Mouse (Mus musculus): Measurements from ENCODE around the gene Fam241a. TPM values are rescaled to one million over a fixed set of nuclear protein-coding genes. Genes with fewer than 3 reads are reported as not detected.

The Fam241a gene
- polyA plus RNA-seq, 2 experiments = 24.2 to 51.9 TPM

DNA sequence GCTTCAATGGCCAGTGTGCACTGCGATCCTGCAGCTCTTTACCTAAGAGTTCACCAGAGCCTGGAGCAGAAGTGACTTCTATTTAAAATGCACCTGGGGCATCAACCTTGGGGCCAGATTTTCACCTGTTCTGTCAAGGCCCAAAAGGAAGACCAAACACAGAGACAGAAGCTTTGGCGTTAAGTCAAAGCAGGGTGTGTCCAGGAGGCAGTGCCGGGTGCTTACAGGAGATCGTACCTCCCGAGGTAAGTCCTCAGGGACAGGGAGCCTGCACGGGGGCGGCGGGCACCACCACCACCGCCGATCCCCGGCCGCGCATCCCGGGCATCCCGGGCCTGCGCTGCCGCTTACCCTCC, 59.3 kb downstream of the Fam241a start:
- peak in 1 of 3 experiments; percentile 36 for DNase-seq (ENCODE audit: low read depth in 3 of 3, low spot score in 3 of 3)

DNA sequence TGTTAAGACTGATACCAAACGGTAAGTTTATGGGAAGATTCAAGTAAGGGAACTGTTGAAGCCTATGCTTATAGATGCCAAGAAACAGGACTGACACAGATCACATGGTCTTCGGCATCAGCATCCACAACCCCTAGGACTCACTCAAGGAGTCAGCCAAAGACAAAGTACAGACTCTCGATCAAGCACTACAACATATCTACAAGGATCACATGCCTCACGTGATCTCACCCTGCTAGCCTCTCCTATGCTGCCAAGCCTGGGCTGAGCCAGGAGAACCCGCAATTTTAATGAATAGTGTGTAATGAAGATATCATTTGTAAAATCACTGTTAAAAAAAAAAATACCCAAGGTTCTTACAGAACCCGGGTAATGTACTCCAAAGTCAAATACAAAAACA, 60.5 kb downstream of the Fam241a start:
- DNase-seq (ENCODE audit: low read depth in 3 of 3, low spot score in 3 of 3) = no peak
- peak overlapping the region; percentile 68 for H3K4me2 ChIP-seq (ENCODE audit: low read depth)
- WGBS (ENCODE audit: insufficient replicate concordance) = 52% methylated on average over 6 of the region's 6 CpGs
- peaks cover 11 to 19% of the 10 kb centered on the region in 2 experiments for H3K4me1 ChIP-seq (replicated peaks; ENCODE audit: control insufficient read depth in 2 of 2, insufficient read depth in 2 of 2, low read length in 1 of 2)
- H3K9me3 ChIP-seq (ENCODE audit: control insufficient read depth, low read length) = no peaks in the 10 kb centered on the region
- no peak overlapping the region for H3K27ac ChIP-seq
- H3K9ac ChIP-seq (replicated peaks) = no peak overlapping the region
- H3K36me3 ChIP-seq (replicated peaks; ENCODE audit: control insufficient read depth, insufficient read depth, low read depth) = no peaks in the 10 kb centered on the region; the same call in 1 of the 2 replicates
- peak overlapping the region; percentile 14 to 23; a peak in 2 of 4 replicates for H3K4me3 ChIP-seq (ENCODE audit: insufficient read depth in 1 of 2, low read depth in 2 of 2, low read length in 2 of 2)
- no peak for ATAC-seq (ENCODE audit: insufficient read depth)
- no peak for TF ChIP-seq EP300 (IDR thresholded peaks at IDR 0.05; ENCODE audit: low read depth)
- no peak for TF ChIP-seq CTCF (IDR thresholded peaks at IDR 0.05; ENCODE audit: low read depth)
- no peaks in the 10 kb centered on the region for H3K27me3 ChIP-seq (ENCODE audit: control insufficient read depth, insufficient read depth, low read length)

More for the DNA sequence above, 59.3 kb downstream of the Fam241a start:
- peak; percentile 49 for ATAC-seq (ENCODE audit: insufficient read depth)
- H3K27ac ChIP-seq = no peak overlapping the region; the same call in 1 of the 2 replicates
- H3K4me2 ChIP-seq (ENCODE audit: low read depth) = peak overlapping the region; percentile 68
- no peaks in the 10 kb centered on the region for H3K9me3 ChIP-seq (ENCODE audit: control insufficient read depth, low read length)
- H3K36me3 ChIP-seq (replicated peaks; ENCODE audit: control insufficient read depth, insufficient read depth, low read depth) = no peaks in the 10 kb centered on the region; the same call in 1 of the 2 replicates
- WGBS (ENCODE audit: insufficient replicate concordance) = under 1% methylated on average over 17 of the region's 17 CpGs
- H3K4me1 ChIP-seq (replicated peaks; ENCODE audit: control insufficient read depth in 2 of 2, insufficient read depth in 2 of 2, low read length in 1 of 2) = peaks cover 11 to 19% of the 10 kb centered on the region in 2 experiments
- no peaks in the 10 kb centered on the region; the same call in 1 of the 2 replicates for H3K27me3 ChIP-seq (ENCODE audit: control insufficient read depth, insufficient read depth, low read length)
- no peak for TF ChIP-seq EP300 (IDR thresholded peaks at IDR 0.05; ENCODE audit: low read depth)
- no peak for TF ChIP-seq CTCF (IDR thresholded peaks at IDR 0.05; ENCODE audit: low read depth)
- H3K9ac ChIP-seq (replicated peaks) = peak overlapping the region; percentile 71
- peak overlapping the region; percentile 78 to 79 for H3K4me3 ChIP-seq (ENCODE audit: insufficient read depth in 1 of 2, low read depth in 2 of 2, low read length in 2 of 2)

- H3K9ac ChIP-seq (replicated peaks) = no peak overlapping the region
- DNase-seq (ENCODE audit: low read depth in 3 of 3, low spot score in 3 of 3) = no peak
- no peaks in the 10 kb centered on the region for H3K27me3 ChIP-seq (ENCODE audit: control insufficient read depth, insufficient read depth, low read length)
- H3K4me2 ChIP-seq (ENCODE audit: low read depth) = no peak overlapping the region
- ATAC-seq (ENCODE audit: insufficient read depth) = no peak
- no peak overlapping the region for H3K4me3 ChIP-seq (ENCODE audit: insufficient read depth in 1 of 2, low read depth in 2 of 2, low read length in 2 of 2)
- peaks cover 11 to 19% of the 10 kb centered on the region in 2 experiments for H3K4me1 ChIP-seq (replicated peaks; ENCODE audit: control insufficient read depth in 2 of 2, insufficient read depth in 2 of 2, low read length in 1 of 2)
- H3K27ac ChIP-seq = no peak overlapping the region
- no peaks in the 10 kb centered on the region; the same call in 1 of the 2 replicates for H3K36me3 ChIP-seq (replicated peaks; ENCODE audit: control insufficient read depth, insufficient read depth, low read depth)
- H3K9me3 ChIP-seq (ENCODE audit: control insufficient read depth, low read length) = no peaks in the 10 kb centered on the region
- TF ChIP-seq CTCF (IDR thresholded peaks at IDR 0.05; ENCODE audit: low read depth) = no peak
- TF ChIP-seq EP300 (IDR thresholded peaks at IDR 0.05; ENCODE audit: low read depth) = no peak
- 73% methylated on average over 4 of the region's 4 CpGs for WGBS (ENCODE audit: insufficient replicate concordance)
Measured at GRCm38 (mm10) chr3:127834040-127834439, 62.1 kb downstream of the Fam241a start.

DNA sequence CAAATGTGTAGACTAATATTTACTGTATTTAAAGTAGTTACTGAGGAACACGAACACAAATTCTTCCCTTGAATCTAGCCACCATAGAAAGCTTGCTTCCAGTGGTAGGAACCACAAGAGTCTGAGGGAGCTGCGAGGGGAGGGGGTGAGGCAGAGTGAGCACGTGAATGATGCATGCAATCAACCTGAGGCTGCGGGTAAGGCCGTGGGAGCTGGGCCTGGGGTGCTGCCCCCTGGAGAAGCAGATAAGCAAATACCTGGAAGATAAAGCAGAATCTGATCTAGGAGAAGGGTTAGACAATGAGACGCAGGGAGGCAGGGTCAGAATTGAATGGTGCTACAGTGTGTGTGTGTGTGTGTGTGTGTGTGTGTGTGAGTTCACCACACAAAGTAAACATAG, 65.0 kb downstream of the Fam241a start:
- H3K27ac ChIP-seq = no peak overlapping the region
- H3K4me3 ChIP-seq (ENCODE audit: insufficient read depth in 1 of 2, low read depth in 2 of 2, low read length in 2 of 2) = no peak overlapping the region
- DNase-seq (ENCODE audit: low read depth in 3 of 3, low spot score in 3 of 3) (no peak), ATAC-seq (ENCODE audit: insufficient read depth) (no peak; the same call in 1 of the 2 replicates)
- no peaks in the 10 kb centered on the region for H3K9me3 ChIP-seq (ENCODE audit: control insufficient read depth, low read length)
- no peak overlapping the region for H3K9ac ChIP-seq (replicated peaks)
- peaks cover 3 to 8% of the 10 kb centered on the region in 2 experiments for H3K4me1 ChIP-seq (replicated peaks; ENCODE audit: control insufficient read depth in 2 of 2, insufficient read depth in 2 of 2, low read length in 1 of 2)
- no peaks in the 10 kb centered on the region for H3K27me3 ChIP-seq (ENCODE audit: control insufficient read depth, insufficient read depth, low read length)
- WGBS (ENCODE audit: insufficient replicate concordance) = 43% methylated on average over 6 of the region's 6 CpGs
- no peak for TF ChIP-seq EP300 (IDR thresholded peaks at IDR 0.05; ENCODE audit: low read depth)
- TF ChIP-seq CTCF (IDR thresholded peaks at IDR 0.05; ENCODE audit: low read depth) = no peak
- no peak overlapping the region for H3K4me2 ChIP-seq (ENCODE audit: low read depth)
- H3K36me3 ChIP-seq (replicated peaks; ENCODE audit: control insufficient read depth, insufficient read depth, low read depth) = no peaks in the 10 kb centered on the region; the same call in 1 of the 2 replicates

- Histone ChIP-seq H3K27ac (no peak overlapping the region), H3K9ac (replicated peaks) (no peak overlapping the region), H3K36me3 (replicated peaks; ENCODE audit: control insufficient read depth, insufficient read depth, low read depth) (no peaks in the 10 kb centered on the region; the same call in 1 of the 2 replicates), H3K9me3 (ENCODE audit: control insufficient read depth, low read length) (no peaks in the 10 kb centered on the region), H3K4me3 (ENCODE audit: insufficient read depth in 1 of 2, low read depth in 2 of 2, low read length in 2 of 2) (no peak overlapping the region), H3K4me2 (ENCODE audit: low read depth) (no peak overlapping the region), H3K27me3 (ENCODE audit: control insufficient read depth, insufficient read depth, low read length) (no peaks in the 10 kb centered on the region), H3K4me1 (replicated peaks; ENCODE audit: control insufficient read depth in 2 of 2, insufficient read depth in 2 of 2, low read length in 1 of 2) (no peaks in the 10 kb centered on the region)
- DNase-seq (ENCODE audit: low read depth in 3 of 3, low spot score in 3 of 3) (no peak), ATAC-seq (ENCODE audit: insufficient read depth) (no peak)
- TF ChIP-seq EP300 (IDR thresholded peaks at IDR 0.05; ENCODE audit: low read depth) (no peak), CTCF (IDR thresholded peaks at IDR 0.05; ENCODE audit: low read depth) (no peak)
- 83% methylated on average over 10 of the region's 10 CpGs for WGBS (ENCODE audit: insufficient replicate concordance)
Measured at GRCm38 (mm10) chr3:127830183-127830582, 65.9 kb downstream of the Fam241a start.

All from liver, embryonic 14.5 days (tissue).